Mouse (Mus musculus) olfactory bulb, adult 2 months (tissue): Measurements from ENCODE around the gene Timp2.

Source experiments
- CTCF ChIP-seq: fragments of 200-500 bp; IDR thresholded peaks from 2 replicates; pipeline ENCODE4 v1.5.1; 2012; ENCODE audit warnings: low read depth, mild to moderate bottlenecking, low read length, moderate library complexity; ENCODE audit not compliant: insufficient read depth
- POLR2A ChIP-seq: fragments of 200-500 bp; IDR thresholded peaks from 2 replicates; pipeline ENCODE4 v1.6.1; 2012; ENCODE audit warnings: mild to moderate bottlenecking, low read depth, low read length, moderate library complexity; ENCODE audit not compliant: insufficient read depth

DNA sequence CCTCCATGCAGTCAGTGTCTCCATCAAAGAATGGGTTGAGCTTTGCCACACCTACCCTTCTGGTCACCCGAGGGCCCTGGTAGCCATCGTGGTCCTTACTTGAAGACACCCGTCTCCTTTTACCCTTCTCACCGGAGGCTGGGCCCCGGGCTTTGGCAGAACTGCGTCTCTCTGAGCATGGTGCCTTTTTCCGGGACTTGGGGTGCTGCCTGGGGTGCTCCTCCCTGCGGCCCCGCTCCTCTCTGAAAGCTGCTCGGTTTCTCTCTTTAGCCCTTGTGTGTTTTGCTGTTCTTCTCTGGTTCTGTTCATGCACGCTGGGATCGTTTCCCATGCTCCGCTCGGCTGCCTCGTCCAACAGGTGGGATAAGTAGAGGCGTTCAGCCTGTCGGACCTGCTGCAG, 22.1 kb downstream of the Timp2 start:
- TF ChIP-seq POLR2A, result no peak
- no peak for TF ChIP-seq CTCF
